Mouse (Mus musculus) lung, adult 2 months (tissue): ENCODE results near the gene Ppl. TPM values are rescaled to one million over a fixed set of nuclear protein-coding genes. Genes with fewer than 3 reads are reported as not detected.

Experiments
- DNase-seq: peaks from one replicate; pipeline ENCODE4 v3.0.0; 2022
- H3K4me1 ChIP-seq: fragments of 200-500 bp; 2 replicates; pipeline ENCODE4 v1.6.1; 2011; ENCODE audit warnings: low read length; ENCODE audit not compliant: control insufficient read depth, insufficient read depth
- H3K4me3 ChIP-seq: fragments of 200-500 bp; replicated peaks from 2 replicates; pipeline ENCODE3; 2011; ENCODE audit warnings: low read depth, mild to moderate bottlenecking, control low read depth, low read length; ENCODE audit errors: extremely low read depth
- CTCF ChIP-seq: fragments of 200-500 bp; IDR thresholded peaks from 2 replicates; pipeline ENCODE4 v1.5.1; 2011; ENCODE audit warnings: mild to moderate bottlenecking, low read length, control low read depth; ENCODE audit not compliant: insufficient read depth
- POLR2A ChIP-seq: fragments of 200-500 bp; IDR thresholded peaks from 2 replicates; pipeline ENCODE4 v1.6.1; 2011; ENCODE audit warnings: low read depth, mild to moderate bottlenecking, control low read depth, low read length, borderline replicate concordance; ENCODE audit errors: extremely low read depth
- WGBS: fragments of 180-500 bp; shearing (Covaris S2); methylation state at CpG from one replicate; pipeline ENCODE4 v1.1.7; 2018; 5-methylcytosine and 5-hydroxymethylcytosine counted together
- polyA plus RNA-seq: library from polyadenylated mRNA; depleted of rRNA; stranded (reverse); fragments of >200 nt; gene quantifications from 2 replicates; pipeline ENCODE4 v1.2.3, GENCODE M21; 2012; rRNA removed

The Ppl gene
- polyA plus RNA-seq, 1 experiment = 34.2 TPM

- DNase-seq = peak; percentile 98
- WGBS = under 1% methylated on average over 56 of the region's 56 CpGs
- Histone ChIP-seq H3K4me1 (peaks cover 19% of the 10 kb centered on the region), H3K4me3 (peak within 1 kb of the TSS; percentile 97)
- TF ChIP-seq CTCF = no peak
- TF ChIP-seq POLR2A = peak; percentile 71
Measured at GRCm38 (mm10) chr16:5049774-5050234, 82.4 kb downstream of the Ppl start, which contains the start of the genes Glyr1 and Ubn1. TSS of gene Glyr1 (minus strand) at chr16:5049863. TSS of gene Ubn1 (plus strand) at chr16:5050057.

GRCm38 (mm10) chr16:5049182-5049773 lies 82.9 kb downstream of the Ppl start:
- no peak for TF ChIP-seq POLR2A
- no peak for TF ChIP-seq CTCF
- WGBS = under 1% methylated on average over 38 of the region's 38 CpGs
- no peak for DNase-seq

DNA sequence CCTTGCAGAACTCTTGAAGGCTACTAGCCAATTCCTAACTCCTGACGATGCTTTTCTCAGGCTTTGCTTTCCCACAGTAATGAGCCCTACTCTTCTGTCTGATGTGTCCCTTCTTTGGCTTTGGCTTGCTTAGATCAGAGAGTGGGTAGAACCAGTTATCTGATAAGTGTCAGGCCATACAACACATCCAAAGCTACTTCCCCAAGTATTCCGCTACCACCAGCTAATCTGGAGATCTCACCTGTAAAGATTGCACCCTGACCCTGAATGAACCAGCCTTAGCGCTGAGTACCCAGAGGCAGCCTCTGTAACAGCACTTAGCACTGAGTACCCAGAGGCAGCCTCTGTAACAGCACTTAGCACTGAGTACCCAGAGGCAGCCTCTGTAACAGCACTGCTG lies 86.9 kb downstream of the Ppl start:
- TF ChIP-seq POLR2A = no peak
- no peak for TF ChIP-seq CTCF
- DNase-seq = no peak
- peaks cover 10% of the 10 kb centered on the region for H3K4me1 ChIP-seq
- WGBS = 84% methylated on average over 3 of the region's 3 CpGs
- H3K4me3 ChIP-seq = no peak overlapping the region

More at GRCm38 (mm10) chr16:5049182-5049773, 82.9 kb downstream of the Ppl start:
- Histone ChIP-seq H3K4me3 (peak overlapping the region; percentile 97), H3K4me1 (peaks cover 19% of the 10 kb centered on the region)

- 65% methylated on average over 5 of the region's 5 CpGs for WGBS
- H3K4me1 ChIP-seq = peaks cover 3% of the 10 kb centered on the region
- no peak for DNase-seq
- H3K4me3 ChIP-seq = no peak overlapping the region
- TF ChIP-seq POLR2A (no peak), CTCF (no peak)
Measured at GRCm38 (mm10) chr16:5036649-5037234, 95.5 kb downstream of the Ppl start.

Other genes with a start within 250 kb of the Ppl start
- 124 and 140 TPM in 2 replicates for gene Mgrn1, start 246.2 kb downstream of the Ppl start, polyA plus RNA-seq
- gene Nudt16l1, start 193.7 kb downstream of the Ppl start, polyA plus RNA-seq = 75.8 and 79.6 TPM in 2 replicates
- 55.9 and 58.6 TPM in 2 replicates for gene Anks3, start 168.2 kb downstream of the Ppl start, polyA plus RNA-seq
- gene Sept12, start 134.6 kb downstream of the Ppl start, polyA plus RNA-seq = not detected in 2 replicates
- gene Smim22, start 125.1 kb downstream of the Ppl start, polyA plus RNA-seq = 73.2 and 81.3 TPM in 2 replicates
- gene Rogdi, start 118.9 kb downstream of the Ppl start, polyA plus RNA-seq = 108 and 117 TPM in 2 replicates
- 46.8 and 60.1 TPM in 2 replicates for gene Glyr1, start 82.6 kb downstream of the Ppl start, polyA plus RNA-seq
- gene Ubn1, start 82.4 kb downstream of the Ppl start, polyA plus RNA-seq = 33.5 and 46.2 TPM in 2 replicates
- 1.3 and 2.9 TPM in 2 replicates for gene Sec14l5, start 14.7 kb upstream of the Ppl start, polyA plus RNA-seq
- gene Nagpa, start 71.6 kb upstream of the Ppl start, polyA plus RNA-seq = 48.6 and 59.7 TPM in 2 replicates
- 122 and 139 TPM in 2 replicates for gene AU021092, start 89.9 kb upstream of the Ppl start, polyA plus RNA-seq
- gene Alg1, start 101.2 kb upstream of the Ppl start, polyA plus RNA-seq = 64.6 and 74.1 TPM in 2 replicates
- 46.1 and 60.1 TPM in 2 replicates for gene Eef2kmt, start 123.6 kb upstream of the Ppl start, polyA plus RNA-seq